Mouse (Mus musculus) kidney, adult 2 months (tissue): ENCODE results near the gene Ankrd24.
"Not testable (repeated sequence)": the region's sequence is repeated elsewhere in the genome, so short reads cannot be mapped to it uniquely, and the experiment has no call there.

ENCODE experiments used
- CTCF ChIP-seq: fragments of 200-500 bp; conservative IDR thresholded peaks from 2 replicates; pipeline ENCODE4 v1.5.1; 2011; ENCODE audit warnings: low read depth, mild to moderate bottlenecking, control low read depth, low read length, moderate library complexity, mixed read lengths; ENCODE audit not compliant: insufficient read depth, insufficient read length
- POLR2A ChIP-seq: fragments of 200-500 bp; IDR thresholded peaks from one replicate; pipeline ENCODE4 v1.6.1; 2011; ENCODE audit warnings: low read depth, low read length, control low read depth

DNA sequence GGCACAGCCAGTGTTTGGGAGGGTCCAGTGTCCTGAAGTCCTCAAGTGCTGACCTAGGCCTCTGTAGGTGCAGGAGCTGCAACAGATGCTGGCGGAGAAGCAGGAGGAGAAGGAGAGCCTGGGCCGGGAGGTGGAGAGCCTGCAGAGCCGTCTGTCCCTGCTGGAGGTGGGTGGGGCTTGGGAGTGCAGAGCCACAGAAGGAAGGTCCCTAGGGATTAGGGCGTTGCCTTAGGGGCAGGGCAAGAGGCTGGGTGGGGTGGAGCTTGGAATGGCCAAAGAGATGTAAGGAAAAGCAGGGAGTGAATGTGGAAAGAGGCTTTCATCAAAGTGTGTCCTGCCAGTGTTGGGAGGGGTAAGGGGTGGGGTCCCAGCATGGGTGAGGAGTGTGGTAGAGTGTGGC lies 12.5 kb downstream of the Ankrd24 start:
- not testable (repeated sequence) for TF ChIP-seq CTCF, POLR2A
